Mouse (Mus musculus) forebrain, embryonic 13.5 days (tissue): ENCODE results near the gene Ccdc71. TPM values are rescaled to one million over a fixed set of nuclear protein-coding genes. Genes with fewer than 3 reads are reported as not detected.

Experiments
- ATAC-seq: fragments of 200-750 bp; cut with Nextera tagmentation; 2 replicates; pipeline ENCODE4 v1.8.0; 2017
- H3K27ac ChIP-seq: fragments of 300-500 bp; sonication (generic); 2 replicates; pipeline ENCODE4 v1.5.1; 2015; ENCODE audit warnings: inconsistent platforms, mild to moderate bottlenecking, moderate library complexity
- H3K27me3 ChIP-seq: fragments of 300-500 bp; sonication (generic); 2 replicates; pipeline ENCODE4 v1.6.1; 2015; ENCODE audit warnings: mild to moderate bottlenecking, inconsistent platforms
- H3K36me3 ChIP-seq: fragments of 300-500 bp; sonication (generic); 2 replicates; pipeline ENCODE4 v1.6.1; 2015; ENCODE audit warnings: mild to moderate bottlenecking, inconsistent platforms; ENCODE audit not compliant: poor library complexity, severe bottlenecking
- H3K4me1 ChIP-seq: fragments of 300-500 bp; sonication (generic); 2 replicates; pipeline ENCODE4 v1.6.1; 2015; ENCODE audit warnings: inconsistent platforms
- H3K4me2 ChIP-seq: fragments of 300-500 bp; sonication (generic); 2 replicates; pipeline ENCODE4 v1.6.1; 2015; ENCODE audit warnings: inconsistent platforms, mild to moderate bottlenecking, moderate library complexity
- H3K4me3 ChIP-seq: fragments of 300-500 bp; sonication (generic); 2 replicates; pipeline ENCODE4 v1.5.1; 2015; ENCODE audit warnings: mild to moderate bottlenecking, inconsistent platforms
- H3K9ac ChIP-seq: fragments of 300-500 bp; sonication (generic); 2 replicates; pipeline ENCODE4 v1.6.1; 2015; ENCODE audit warnings: mild to moderate bottlenecking, inconsistent platforms
- H3K9me3 ChIP-seq: fragments of 300-500 bp; sonication (generic); replicated peaks from 2 replicates; pipeline ENCODE4 v1.6.1; 2016; ENCODE audit warnings: inconsistent platforms
- WGBS: fragments of 180-500 bp; shearing (Covaris S2); methylation state at CpG from one replicate; pipeline ENCODE4 v1.1.7; 2015; 5-methylcytosine and 5-hydroxymethylcytosine counted together
- polyA plus RNA-seq: library from polyadenylated mRNA; unstranded; fragments of >200 nt; fragmentation: Nextera tagmentation; extraction: Ambion mirVana; gene quantifications from 2 replicates; pipeline ENCODE4 v1.2.1, GENCODE M21; 2015

Gene Ccdc71
- polyA plus RNA-seq = 50.1 and 53.8 TPM in 2 replicates

DNA sequence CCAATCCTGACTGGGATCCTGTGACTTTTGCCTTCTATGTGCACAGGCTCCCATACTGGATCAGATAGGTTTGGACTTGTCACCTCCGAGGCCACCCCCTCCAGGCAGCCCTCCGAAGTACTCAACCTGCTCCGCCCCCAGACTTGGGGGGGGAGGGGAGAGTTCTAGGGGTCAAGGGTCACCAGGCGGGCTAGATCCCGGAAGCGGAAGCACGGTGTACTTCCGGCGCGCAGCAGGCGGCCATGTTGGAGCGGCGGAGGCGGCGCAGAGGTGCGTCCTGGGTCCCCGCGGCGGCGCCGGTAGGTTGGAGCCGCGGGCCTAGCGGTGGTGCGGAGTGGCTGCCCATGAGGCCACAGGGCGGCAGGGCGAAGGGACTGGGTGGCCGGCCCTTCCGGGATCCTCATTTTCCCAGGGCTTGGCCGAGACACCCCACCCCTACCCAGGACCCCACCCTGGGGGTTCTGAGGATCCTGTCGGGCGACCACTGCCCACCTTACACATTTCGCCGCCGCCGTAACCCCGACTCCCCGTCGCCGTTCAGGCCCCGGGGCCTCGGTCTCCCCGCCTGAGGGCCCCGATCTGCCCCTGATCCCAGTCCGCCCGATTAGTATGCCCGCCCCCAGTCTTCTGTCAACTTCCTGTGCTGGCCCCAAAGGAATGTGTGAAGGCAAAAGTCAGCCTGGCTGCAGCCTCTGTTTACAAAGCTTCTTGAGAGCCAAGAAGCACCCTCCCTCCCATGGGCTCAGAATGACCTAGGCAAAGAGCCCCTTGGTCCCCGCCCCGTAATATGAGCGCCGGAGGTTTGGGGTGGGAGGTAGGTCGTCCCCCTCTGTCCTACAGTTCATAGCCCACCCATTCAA lies at the start of gene Ccdc71:
TSS of gene Ccdc71 (plus strand) at position 209 of the 860 bp plus-strand sequence.
- H3K9me3 ChIP-seq = no peaks in the 10 kb centered on the region
- peak within 1 kb of the TSS; percentile 85 for H3K4me2 ChIP-seq
- peak within 1 kb of the TSS; percentile 85 for H3K4me3 ChIP-seq
- peak within 1 kb of the TSS; percentile 79 for H3K9ac ChIP-seq
- ATAC-seq = peak; percentile 85
- WGBS = under 1% methylated on average over 52 of the region's 52 CpGs
- H3K27me3 ChIP-seq = no peaks in the 10 kb centered on the region
- peak within 1 kb of the TSS; percentile 72 for H3K27ac ChIP-seq
- H3K36me3 ChIP-seq = peaks cover 28% of the 10 kb centered on the region
- H3K4me1 ChIP-seq = peaks cover 18% of the 10 kb centered on the region

DNA sequence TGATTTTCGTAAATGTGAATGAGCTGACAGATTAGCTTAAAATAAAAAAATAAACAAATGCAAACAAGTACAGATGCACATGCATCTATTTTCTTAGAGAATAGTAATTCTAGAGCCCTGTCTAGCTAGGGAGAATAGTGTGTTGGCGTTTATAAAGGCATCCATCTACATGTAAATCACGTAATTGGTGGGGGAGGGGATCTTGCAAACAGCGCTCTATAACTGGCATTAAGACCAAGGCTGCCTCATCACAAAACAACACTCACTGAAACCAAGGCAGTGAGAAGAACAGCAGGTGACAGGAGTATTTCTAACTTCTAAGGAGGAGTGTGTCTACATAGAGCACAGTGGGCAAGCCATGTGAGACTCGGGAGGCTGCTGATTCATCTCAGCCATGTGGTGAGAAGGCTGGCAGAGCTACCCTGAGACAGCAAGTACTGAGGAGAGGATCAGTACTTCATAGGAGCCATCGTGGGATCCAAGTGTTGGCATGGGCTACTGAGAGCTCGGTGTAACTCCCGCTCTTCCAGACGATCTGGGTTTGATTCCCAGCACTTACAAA lies 48.9 kb upstream of the Ccdc71 start:
- H3K36me3 ChIP-seq = no peaks in the 10 kb centered on the region
- ATAC-seq = no peak
- H3K27me3 ChIP-seq = no peaks in the 10 kb centered on the region
- 74% methylated on average over 9 of the region's 9 CpGs for WGBS
- no peak overlapping the region for H3K4me3 ChIP-seq
- H3K27ac ChIP-seq = 0 out of 2 replicates have a peak overlapping the region, but pooled peaks have one; percentile 14
- H3K4me2 ChIP-seq = no peak overlapping the region
- H3K9me3 ChIP-seq = no peaks in the 10 kb centered on the region
- H3K4me1 ChIP-seq = peaks cover 14% of the 10 kb centered on the region; the same call in 1 of the 2 replicates
- no peak overlapping the region for H3K9ac ChIP-seq

DNA sequence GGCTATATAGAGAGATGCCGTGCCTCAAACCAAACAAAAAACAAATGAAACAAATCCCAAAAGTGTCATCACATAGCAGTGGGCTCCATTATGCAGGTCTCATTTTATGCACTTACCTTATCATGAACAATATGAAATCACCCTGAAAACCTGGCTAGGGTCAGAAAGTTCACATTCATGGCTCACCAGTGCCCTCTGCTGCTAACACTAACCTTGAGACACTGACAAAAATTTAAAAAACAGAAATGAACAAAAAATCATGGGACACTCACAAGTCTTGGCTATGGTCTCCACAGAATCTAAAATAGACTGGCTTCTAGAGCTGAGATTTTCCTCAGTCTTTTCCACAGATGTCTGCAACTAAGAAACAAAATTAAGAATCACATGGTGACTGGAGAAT lies 48.1 kb upstream of the Ccdc71 start:
- WGBS = 84% methylated on average over 1 of the region's 1 CpGs
- Histone ChIP-seq H3K4me2 (no peak overlapping the region), H3K27me3 (no peaks in the 10 kb centered on the region), H3K9me3 (no peaks in the 10 kb centered on the region), H3K4me3 (no peak overlapping the region), H3K36me3 (no peaks in the 10 kb centered on the region), H3K4me1 (peaks cover 14% of the 10 kb centered on the region; the same call in 1 of the 2 replicates), H3K27ac (no peak overlapping the region), H3K9ac (no peak overlapping the region)
- no peak for ATAC-seq

DNA sequence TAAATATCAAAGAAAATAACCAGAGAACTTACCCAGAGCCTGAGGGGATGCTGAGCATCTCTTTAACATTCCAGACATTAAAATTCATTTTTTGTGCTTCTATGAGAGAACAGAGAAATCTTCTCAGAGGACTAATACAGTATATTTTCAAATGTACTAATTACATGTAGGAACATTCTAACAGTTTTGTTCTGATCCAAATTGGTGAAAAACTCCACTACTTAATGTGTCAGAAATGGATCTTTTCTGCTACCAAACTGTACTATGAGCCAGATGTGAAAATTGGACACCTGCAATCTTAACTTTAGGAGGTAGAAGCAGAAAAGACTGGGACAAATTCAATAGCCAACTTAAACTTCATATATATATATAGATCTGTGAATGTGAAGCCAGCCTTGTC lies 31.9 kb upstream of the Ccdc71 start, which contains the start of gene Ccdc36:
TSS of gene Ccdc36 (minus strand) at position 101 of the 400 bp plus-strand sequence.
- H3K4me3 ChIP-seq = no peak within 1 kb of the TSS
- ATAC-seq = no peak
- no peaks in the 10 kb centered on the region for H3K27me3 ChIP-seq
- H3K9ac ChIP-seq = no peak within 1 kb of the TSS
- no peaks in the 10 kb centered on the region for H3K9me3 ChIP-seq
- H3K4me1 ChIP-seq = no peaks in the 10 kb centered on the region
- no peak within 1 kb of the TSS for H3K27ac ChIP-seq
- no peaks in the 10 kb centered on the region for H3K36me3 ChIP-seq
- no peak within 1 kb of the TSS for H3K4me2 ChIP-seq

DNA sequence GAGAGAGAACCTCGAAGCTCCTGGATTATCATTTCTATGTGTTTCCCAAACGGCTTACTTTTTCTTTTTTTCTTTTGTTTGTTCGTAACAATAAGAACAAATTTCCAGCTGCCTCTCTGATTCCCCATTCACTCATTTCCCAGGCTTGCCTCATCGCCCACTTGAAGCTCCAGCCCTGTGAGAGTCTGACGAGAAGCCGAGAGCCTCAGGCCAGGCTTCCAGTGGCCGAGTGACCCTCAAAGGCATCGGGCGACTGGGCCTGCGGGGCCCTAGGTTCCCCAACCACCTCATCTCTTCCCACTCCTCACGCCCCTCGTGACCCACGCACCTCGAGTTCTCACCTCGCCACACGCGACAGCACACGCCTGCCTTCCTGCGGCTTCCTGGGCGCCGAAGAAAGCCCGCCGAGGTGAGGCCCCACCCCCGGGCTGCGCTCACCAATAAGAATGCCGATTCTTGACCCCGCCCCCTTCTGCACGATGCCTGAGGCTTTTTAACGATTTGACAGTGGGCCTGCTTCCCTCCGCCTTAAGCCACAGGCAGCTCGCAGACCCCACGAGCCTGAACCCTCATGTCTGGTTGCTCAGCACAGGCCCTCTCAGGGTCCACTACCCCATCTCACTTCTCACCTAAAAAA lies 28.8 kb upstream of the Ccdc71 start:
- Histone ChIP-seq H3K4me3 (peak overlapping the region; percentile 23), H3K9me3 (no peaks in the 10 kb centered on the region), H3K9ac (no peak overlapping the region), H3K4me1 (no peaks in the 10 kb centered on the region), H3K27ac (no peak overlapping the region), H3K27me3 (no peaks in the 10 kb centered on the region), H3K4me2 (peak overlapping the region; percentile 49), H3K36me3 (no peaks in the 10 kb centered on the region)
- WGBS = 50% methylated on average over 32 of the region's 32 CpGs
- ATAC-seq = peak; percentile 24; the same call in 1 of the 2 replicates

DNA sequence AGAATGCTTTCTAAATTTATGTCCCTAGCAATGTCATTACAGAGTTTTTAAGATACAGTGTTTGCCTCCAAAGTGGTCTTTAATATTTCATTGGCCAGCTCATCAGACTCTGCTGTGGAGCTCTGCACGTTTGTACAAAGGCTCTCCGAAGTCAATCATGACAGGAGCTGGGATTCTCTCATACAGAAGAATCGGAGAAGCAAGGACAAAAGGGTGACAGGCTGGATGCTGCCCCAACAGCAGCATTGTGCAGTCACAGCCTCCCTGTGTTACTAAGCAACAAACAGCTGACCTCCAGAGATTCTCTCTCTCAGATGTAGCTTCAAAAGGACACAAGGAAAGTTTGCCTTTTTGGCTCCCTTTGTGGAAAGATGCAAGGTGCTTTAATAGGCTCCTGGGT lies 24.1 kb upstream of the Ccdc71 start, which contains the start of gene BC048562:
TSS of gene BC048562 (plus strand) at position 301 of the 400 bp plus-strand sequence.
- H3K9me3 ChIP-seq = no peaks in the 10 kb centered on the region
- H3K4me2 ChIP-seq = no peak within 1 kb of the TSS
- no peak within 1 kb of the TSS for H3K9ac ChIP-seq
- H3K27ac ChIP-seq = no peak within 1 kb of the TSS
- WGBS = 39% methylated on average over 3 of the region's 3 CpGs
- H3K27me3 ChIP-seq = no peaks in the 10 kb centered on the region
- ATAC-seq = no peak
- no peak within 1 kb of the TSS for H3K4me3 ChIP-seq
- H3K4me1 ChIP-seq = no peaks in the 10 kb centered on the region
- H3K36me3 ChIP-seq = no peaks in the 10 kb centered on the region

DNA sequence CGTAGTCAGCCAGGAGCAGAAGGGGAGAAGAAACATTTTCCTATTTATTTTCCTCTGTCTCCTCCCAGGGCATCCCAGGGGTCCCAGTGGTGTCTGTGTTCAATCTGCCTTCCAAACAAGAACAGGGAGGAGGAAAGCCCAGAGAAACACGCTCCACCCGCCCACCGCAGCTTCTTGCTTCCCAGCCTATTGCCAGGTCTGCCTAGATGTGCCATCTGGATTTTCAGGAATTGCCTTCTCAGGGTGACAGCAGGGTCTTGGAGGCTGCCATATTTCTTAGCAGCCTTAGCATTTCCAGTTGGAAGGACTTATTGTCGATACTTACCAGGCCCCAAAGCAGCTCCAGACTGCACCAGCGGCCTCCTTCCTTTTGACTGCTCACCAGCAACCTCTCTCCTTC lies 21.2 kb upstream of the Ccdc71 start:
- Histone ChIP-seq H3K27ac (no peak overlapping the region), H3K9me3 (no peaks in the 10 kb centered on the region), H3K4me1 (no peaks in the 10 kb centered on the region), H3K4me2 (no peak overlapping the region), H3K9ac (no peak overlapping the region), H3K4me3 (no peak overlapping the region), H3K27me3 (no peaks in the 10 kb centered on the region), H3K36me3 (no peaks in the 10 kb centered on the region)
- no peak; the same call in 1 of the 2 replicates for ATAC-seq
- WGBS = 86% methylated on average over 6 of the region's 6 CpGs

DNA sequence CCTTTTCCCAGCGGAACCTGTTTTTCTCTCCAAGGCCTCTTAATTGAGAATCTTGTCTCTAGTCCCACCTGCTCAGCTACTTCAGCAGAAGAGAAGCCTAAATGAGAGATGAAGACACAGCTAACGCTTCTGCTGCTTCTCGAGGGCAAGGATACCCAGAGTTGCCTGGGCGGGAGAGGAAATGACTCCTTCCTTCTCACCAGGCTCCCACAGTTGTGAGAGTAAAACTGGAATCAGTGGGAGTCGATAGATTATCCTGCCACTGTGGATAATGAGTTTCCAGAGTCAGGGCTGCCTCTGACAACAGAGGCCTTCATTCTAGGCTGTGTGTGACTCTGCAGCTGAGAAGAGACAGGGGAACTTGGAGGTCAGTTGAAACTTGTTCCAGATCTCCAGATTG lies 19.8 kb upstream of the Ccdc71 start:
- H3K27me3 ChIP-seq = no peaks in the 10 kb centered on the region
- no peak overlapping the region for H3K4me3 ChIP-seq
- no peaks in the 10 kb centered on the region for H3K4me1 ChIP-seq
- no peak for ATAC-seq
- no peaks in the 10 kb centered on the region for H3K36me3 ChIP-seq
- H3K9me3 ChIP-seq = no peaks in the 10 kb centered on the region
- no peak overlapping the region for H3K4me2 ChIP-seq
- no peak overlapping the region for H3K9ac ChIP-seq
- WGBS = 77% methylated on average over 5 of the region's 5 CpGs
- no peak overlapping the region for H3K27ac ChIP-seq

DNA sequence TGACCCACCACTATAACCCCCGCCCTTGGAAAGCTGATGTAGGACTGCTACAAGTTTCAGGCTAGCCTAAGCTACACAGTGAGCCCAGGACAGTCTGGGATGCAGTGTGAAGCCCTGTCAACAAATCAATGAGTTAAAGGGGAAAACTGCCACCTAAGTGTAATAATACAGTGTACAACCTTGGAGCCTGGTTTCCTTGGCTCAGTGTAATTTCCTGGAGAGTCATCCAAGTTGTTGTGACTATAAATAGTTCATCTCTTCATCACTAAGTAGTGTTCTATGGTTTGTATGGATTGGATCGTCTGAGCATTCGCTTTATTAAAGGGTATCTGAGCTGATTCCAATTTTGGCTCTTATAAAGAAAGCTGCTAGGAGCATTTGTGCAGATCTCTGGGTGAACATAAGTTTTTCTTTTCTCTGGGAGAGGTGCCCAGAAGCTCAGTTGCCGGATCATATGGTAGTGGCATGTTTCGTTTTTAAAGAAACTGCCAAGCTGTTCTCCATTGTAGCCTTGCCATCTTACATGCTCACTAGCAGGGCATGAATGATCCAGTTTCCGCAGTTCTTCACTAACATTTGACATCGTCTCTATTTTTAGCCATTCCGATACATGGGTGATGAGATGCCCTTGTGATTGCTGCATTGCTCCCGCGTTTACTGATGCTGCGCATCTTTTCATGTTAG lies 18.9 kb upstream of the Ccdc71 start:
- Histone ChIP-seq H3K36me3 (no peaks in the 10 kb centered on the region), H3K9me3 (no peaks in the 10 kb centered on the region), H3K27me3 (no peaks in the 10 kb centered on the region), H3K27ac (no peak overlapping the region), H3K4me2 (no peak overlapping the region), H3K4me1 (no peaks in the 10 kb centered on the region), H3K9ac (no peak overlapping the region), H3K4me3 (no peak overlapping the region)
- WGBS = 85% methylated on average over 11 of the region's 11 CpGs
- ATAC-seq = peak; percentile 68; the same call in 1 of the 2 replicates

DNA sequence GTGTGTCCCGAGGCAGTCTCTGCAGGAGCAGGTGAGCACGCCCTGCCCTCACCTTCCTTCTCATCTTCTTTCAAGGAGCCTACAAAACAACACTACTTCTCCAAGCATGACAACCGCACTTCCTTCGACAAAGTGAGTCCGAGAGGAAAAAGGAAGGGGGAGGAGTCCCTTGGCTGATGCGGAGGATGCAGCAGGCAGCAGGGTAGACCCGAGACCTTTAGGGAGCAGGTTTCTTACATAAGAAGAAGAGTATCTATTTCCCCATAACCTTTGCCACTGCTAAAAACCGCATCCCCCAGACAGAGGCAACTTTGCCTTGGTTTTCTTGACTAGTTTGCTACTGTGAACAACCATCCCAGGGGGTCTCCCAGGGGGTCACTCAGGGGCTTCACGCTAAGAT lies 15.2 kb upstream of the Ccdc71 start:
- H3K27ac ChIP-seq = no peak overlapping the region
- peaks cover 15% of the 10 kb centered on the region for H3K4me1 ChIP-seq
- WGBS = 73% methylated on average over 9 of the region's 9 CpGs
- no peak overlapping the region for H3K4me2 ChIP-seq
- H3K27me3 ChIP-seq = no peaks in the 10 kb centered on the region
- H3K9ac ChIP-seq = no peak overlapping the region
- no peak for ATAC-seq
- peaks cover 20% of the 10 kb centered on the region for H3K36me3 ChIP-seq
- H3K9me3 ChIP-seq = no peaks in the 10 kb centered on the region
- H3K4me3 ChIP-seq = no peak overlapping the region

DNA sequence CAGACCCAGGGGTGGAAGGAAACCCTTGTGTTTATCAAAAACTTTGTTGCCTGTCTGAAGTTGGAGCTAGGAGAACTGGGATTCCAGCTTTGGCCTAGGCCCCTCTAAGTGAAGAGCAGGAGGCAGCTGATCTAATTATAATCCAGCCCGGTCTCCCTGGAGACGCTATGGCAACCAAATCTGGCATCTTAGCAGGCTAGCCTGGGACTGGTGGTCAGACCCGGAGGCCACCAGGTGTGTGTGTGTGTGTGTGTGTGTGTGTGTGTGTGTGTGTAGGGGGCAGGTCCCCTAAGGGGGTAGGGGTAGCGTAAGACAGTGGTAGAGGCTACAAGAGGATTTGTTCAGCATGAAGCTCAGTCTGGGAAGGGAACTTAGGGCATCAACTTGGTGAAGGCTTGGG lies 10.5 kb upstream of the Ccdc71 start:
- no peaks in the 10 kb centered on the region for H3K27me3 ChIP-seq
- peaks cover 20% of the 10 kb centered on the region for H3K36me3 ChIP-seq
- peak overlapping the region; percentile 85 for H3K4me2 ChIP-seq
- H3K9ac ChIP-seq = peak overlapping the region; percentile 81
- peak overlapping the region; percentile 62 for H3K4me3 ChIP-seq
- no peaks in the 10 kb centered on the region for H3K9me3 ChIP-seq
- ATAC-seq = peak; percentile 70
- H3K4me1 ChIP-seq = peaks cover 52% of the 10 kb centered on the region
- peak overlapping the region; percentile 96 for H3K27ac ChIP-seq
- 15% methylated on average over 4 of the region's 4 CpGs for WGBS
